Mouse (Mus musculus) liver, postnatal 0 days (tissue): ENCODE measurements around the gene Irak2. TPM values are rescaled to one million over a fixed set of nuclear protein-coding genes. Genes with fewer than 3 reads are reported as not detected.
A peak's percentile ranks its signal among the peaks of the same experiment; 100 is the strongest.

Experiments
- ATAC-seq: fragments of 200-750 bp; cut with Nextera tagmentation; 2 replicates; pipeline ENCODE4 v1.8.0; 2017; ENCODE audit warnings: mild to moderate bottlenecking, moderate library complexity
- DNase-seq: peaks from one replicate; pipeline ENCODE4 v3.0.0-alpha.2; 2016
- H3K27ac ChIP-seq: fragments of 300-500 bp; sonication (generic); 2 replicates; pipeline ENCODE4 v1.5.1; 2014; ENCODE audit warnings: antibody characterized with exemption, moderate library complexity, mild to moderate bottlenecking, low read depth
- H3K27me3 ChIP-seq: fragments of 300-500 bp; sonication (generic); 2 replicates; pipeline ENCODE4 v1.6.1; 2014; ENCODE audit warnings: low read length, control low read depth, mixed read lengths; ENCODE audit not compliant: insufficient read depth
- H3K36me3 ChIP-seq: fragments of 300-500 bp; sonication (generic); replicated peaks from 2 replicates; pipeline ENCODE4 v1.6.1; 2014; ENCODE audit warnings: mild to moderate bottlenecking, control low read depth, low read length, moderate library complexity, mixed read lengths; ENCODE audit not compliant: insufficient read depth
- H3K4me1 ChIP-seq: fragments of 300-500 bp; sonication (generic); 2 replicates; pipeline ENCODE4 v1.6.1; 2014; ENCODE audit warnings: antibody characterized with exemption, mild to moderate bottlenecking, control low read depth; ENCODE audit not compliant: insufficient read depth
- H3K4me2 ChIP-seq: fragments of 300-500 bp; sonication (generic); 2 replicates; pipeline ENCODE4 v1.6.1; 2014; ENCODE audit warnings: low read depth, mild to moderate bottlenecking, low read length, moderate library complexity, mixed read lengths
- H3K4me3 ChIP-seq: fragments of 300-500 bp; sonication (generic); 2 replicates; pipeline ENCODE4 v1.5.1; 2014; ENCODE audit warnings: low read depth, low read length
- H3K9ac ChIP-seq: fragments of 300-500 bp; sonication (generic); replicated peaks from 2 replicates; pipeline ENCODE4 v1.6.1; 2014; ENCODE audit warnings: mild to moderate bottlenecking, moderate library complexity
- H3K9me3 ChIP-seq: fragments of 300-500 bp; sonication (generic); 2 replicates; pipeline ENCODE4 v1.6.1; 2016; ENCODE audit warnings: mild to moderate bottlenecking, control low read depth, low read length, mixed read lengths
- CTCF ChIP-seq: sonication (generic); IDR thresholded peaks from 2 replicates; pipeline ENCODE4 v1.5.1; 2016; ENCODE audit warnings: antibody characterized with exemption, low read depth
- EP300 ChIP-seq: IDR thresholded peaks from 2 replicates; pipeline ENCODE4 v1.6.1; 2016; ENCODE audit warnings: antibody characterized with exemption, low read depth, mild to moderate bottlenecking
- WGBS: fragments of 180-500 bp; shearing (Covaris S2); extraction: QIAGEN DNeasy Blood & Tissue Kit; methylation state at CpG from one replicate; pipeline ENCODE4 v1.1.7; 2014; ENCODE audit not compliant: insufficient replicate concordance; 5-methylcytosine and 5-hydroxymethylcytosine counted together
- polyA plus RNA-seq: library from polyadenylated mRNA; unstranded; fragments of >200 nt; fragmentation: Nextera tagmentation; extraction: Ambion mirVana; gene quantifications from 2 replicates; pipeline ENCODE4 v1.2.1, GENCODE M21; 2015

The Irak2 gene
- polyA plus RNA-seq, 1 experiment from 2014 or later, result 10.8 TPM

- 65% methylated on average over 5 of the region's 5 CpGs for WGBS
- Histone ChIP-seq H3K4me3 (no peak overlapping the region), H3K4me1 (peaks cover 7% of the 10 kb centered on the region), H3K9ac (no peak overlapping the region), H3K27me3 (no peaks in the 10 kb centered on the region), H3K4me2 (no peak overlapping the region), H3K9me3 (no peaks in the 10 kb centered on the region), H3K36me3 (peaks cover 37% of the 10 kb centered on the region), H3K27ac (no peak overlapping the region)
- ATAC-seq, result no peak
- DNase-seq, result no peak
- TF ChIP-seq CTCF (no peak), EP300 (no peak)
Observed at GRCm38 (mm10) chr6:113630322-113630721, 7.9 kb upstream of the Irak2 start.

- 87% methylated on average over 4 of the region's 4 CpGs for WGBS
Observed at GRCm38 (mm10) chr6:113632863-113633262, 5.4 kb upstream of the Irak2 start.

GRCm38 (mm10) chr6:113639201-113639600, 934 bp downstream of the Irak2 start:
- H3K4me2 ChIP-seq, result peak overlapping the region; percentile 84
- ATAC-seq (no peak), DNase-seq (no peak)
- H3K4me1 ChIP-seq, result peaks cover 19% of the 10 kb centered on the region
- H3K27me3 ChIP-seq, result no peaks in the 10 kb centered on the region
- H3K9me3 ChIP-seq, result no peaks in the 10 kb centered on the region
- 70% methylated on average over 4 of the region's 4 CpGs for WGBS
- no peaks in the 10 kb centered on the region for H3K36me3 ChIP-seq
- no peak for TF ChIP-seq EP300
- TF ChIP-seq CTCF, result no peak
- peak overlapping the region; percentile 61; the same call in 1 of the 2 replicates for H3K4me3 ChIP-seq
- peak overlapping the region; percentile 59 for H3K27ac ChIP-seq
- H3K9ac ChIP-seq, result peak overlapping the region; percentile 26; the same call in 1 of the 2 replicates

More at GRCm38 (mm10) chr6:113632863-113633262, 5.4 kb upstream of the Irak2 start:
- Histone ChIP-seq H3K4me2 (no peak overlapping the region), H3K4me1 (no peaks in the 10 kb centered on the region), H3K9ac (no peak overlapping the region), H3K27ac (no peak overlapping the region), H3K9me3 (no peaks in the 10 kb centered on the region), H3K4me3 (no peak overlapping the region), H3K36me3 (peaks cover 37% of the 10 kb centered on the region), H3K27me3 (no peaks in the 10 kb centered on the region)
- ATAC-seq (no peak), DNase-seq (no peak)
- TF ChIP-seq EP300, result no peak
- TF ChIP-seq CTCF, result no peak

GRCm38 (mm10) chr6:113642605-113643004, 4.3 kb downstream of the Irak2 start:
- no peaks in the 10 kb centered on the region for H3K27me3 ChIP-seq
- no peak for ATAC-seq
- no peak overlapping the region for H3K4me2 ChIP-seq
- H3K4me1 ChIP-seq, result peaks cover 33% of the 10 kb centered on the region
- no peak overlapping the region for H3K4me3 ChIP-seq
- no peak overlapping the region for H3K9ac ChIP-seq
- 83% methylated on average over 8 of the region's 8 CpGs for WGBS
- H3K36me3 ChIP-seq, result peaks cover 2% of the 10 kb centered on the region
- no peak for DNase-seq
- H3K9me3 ChIP-seq, result no peaks in the 10 kb centered on the region
- no peak overlapping the region for H3K27ac ChIP-seq
- TF ChIP-seq CTCF, result no peak
- no peak for TF ChIP-seq EP300

- 77% methylated on average over 4 of the region's 4 CpGs for WGBS
- Histone ChIP-seq H3K9me3 (no peaks in the 10 kb centered on the region), H3K36me3 (peaks cover 6% of the 10 kb centered on the region), H3K27ac (no peak overlapping the region), H3K4me1 (peaks cover 33% of the 10 kb centered on the region), H3K4me2 (no peak overlapping the region), H3K4me3 (no peak overlapping the region), H3K27me3 (no peaks in the 10 kb centered on the region), H3K9ac (no peak overlapping the region)
- no peak for DNase-seq
- TF ChIP-seq CTCF (no peak), EP300 (no peak)
- no peak for ATAC-seq
Observed at GRCm38 (mm10) chr6:113643021-113643420, 4.8 kb downstream of the Irak2 start.

- WGBS, result 51% methylated on average over 2 of the region's 2 CpGs
- Histone ChIP-seq H3K4me2 (no peak overlapping the region), H3K4me3 (no peak overlapping the region), H3K9ac (no peak overlapping the region), H3K4me1 (peaks cover 35% of the 10 kb centered on the region), H3K9me3 (no peaks in the 10 kb centered on the region), H3K27ac (peak overlapping the region; percentile 52), H3K27me3 (no peaks in the 10 kb centered on the region), H3K36me3 (peaks cover 11% of the 10 kb centered on the region)
- TF ChIP-seq EP300 (no peak), CTCF (no peak)
- DNase-seq (no peak), ATAC-seq (peak; percentile 63)
Observed at GRCm38 (mm10) chr6:113643967-113644366, 5.7 kb downstream of the Irak2 start.

GRCm38 (mm10) chr6:113644808-113645207, 6.5 kb downstream of the Irak2 start:
- H3K27me3 ChIP-seq, result no peaks in the 10 kb centered on the region
- TF ChIP-seq CTCF (no peak), EP300 (no peak)
- H3K4me1 ChIP-seq, result peaks cover 33% of the 10 kb centered on the region
- H3K9me3 ChIP-seq, result no peaks in the 10 kb centered on the region
- DNase-seq (no peak), ATAC-seq (peak; percentile 37; the same call in 1 of the 2 replicates)
- H3K9ac ChIP-seq, result no peak overlapping the region
- peak overlapping the region; percentile 52 for H3K27ac ChIP-seq
- no peak overlapping the region for H3K4me2 ChIP-seq
- no peak overlapping the region for H3K4me3 ChIP-seq
- WGBS, result 50% methylated on average over 8 of the region's 8 CpGs
- peaks cover 11% of the 10 kb centered on the region for H3K36me3 ChIP-seq
